Mouse (Mus musculus) MN1 (cell line): ENCODE results near the gene Iba57.
A peak's percentile ranks its signal among the peaks of the same experiment; 100 is the strongest.

Experiments
- DNase-seq: peaks from one replicate; pipeline ENCODE4 v3.0.0-alpha.2; 2016; ENCODE audit warnings: low spot score

The Iba57 gene

DNA sequence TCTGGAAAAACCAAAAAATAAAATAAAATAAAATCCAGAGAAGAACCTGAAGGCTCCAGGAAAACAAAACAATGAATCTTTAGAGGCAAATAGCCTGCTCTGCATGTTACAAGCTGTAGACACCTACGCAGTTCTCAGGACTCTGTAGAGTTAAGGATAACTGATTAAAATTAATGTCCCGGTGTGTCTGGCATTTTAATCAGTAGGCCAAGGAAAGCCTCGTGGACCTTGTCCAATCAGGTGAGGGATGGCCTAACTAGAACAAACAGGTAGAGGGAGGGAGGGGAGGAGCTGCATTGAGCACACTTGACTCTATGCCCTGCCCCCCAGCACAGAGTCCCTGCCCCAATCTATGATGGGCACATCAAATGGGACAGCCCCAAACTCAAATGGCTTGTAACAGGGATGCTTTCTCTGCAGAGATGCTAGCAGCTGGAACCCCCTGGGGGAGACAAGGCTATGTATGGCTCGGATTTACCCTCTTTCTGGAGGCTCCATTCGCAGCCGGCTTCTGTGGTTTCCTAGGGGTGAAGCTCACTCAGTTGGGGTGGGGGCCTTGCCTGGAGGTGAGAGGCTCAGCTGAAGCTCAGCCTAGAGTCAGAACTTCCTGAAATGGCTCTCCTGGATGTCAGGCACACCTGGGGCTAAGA is 10.8 kb upstream of the Iba57 start:
- no peak for DNase-seq

DNA sequence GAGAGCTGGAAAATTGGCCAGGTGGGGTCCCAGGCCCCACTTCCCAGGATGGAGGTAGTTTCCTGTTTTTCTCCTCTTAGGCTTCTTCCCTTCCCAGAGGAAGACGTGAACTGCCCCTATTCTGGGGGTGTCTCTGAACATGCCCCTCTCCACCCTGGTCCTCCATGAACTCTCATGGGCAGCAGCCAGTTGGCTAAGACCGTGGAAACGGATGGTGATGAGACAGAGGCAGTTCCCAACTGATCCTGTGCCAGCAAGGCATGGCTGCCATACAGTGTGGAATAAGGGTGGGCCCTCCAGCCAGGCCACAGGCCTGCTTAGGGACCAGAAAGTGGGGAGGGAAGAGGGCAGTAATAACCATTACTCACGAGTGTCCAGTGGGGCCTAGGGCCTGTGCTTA is 7.0 kb upstream of the Iba57 start:
- no peak for DNase-seq

DNA sequence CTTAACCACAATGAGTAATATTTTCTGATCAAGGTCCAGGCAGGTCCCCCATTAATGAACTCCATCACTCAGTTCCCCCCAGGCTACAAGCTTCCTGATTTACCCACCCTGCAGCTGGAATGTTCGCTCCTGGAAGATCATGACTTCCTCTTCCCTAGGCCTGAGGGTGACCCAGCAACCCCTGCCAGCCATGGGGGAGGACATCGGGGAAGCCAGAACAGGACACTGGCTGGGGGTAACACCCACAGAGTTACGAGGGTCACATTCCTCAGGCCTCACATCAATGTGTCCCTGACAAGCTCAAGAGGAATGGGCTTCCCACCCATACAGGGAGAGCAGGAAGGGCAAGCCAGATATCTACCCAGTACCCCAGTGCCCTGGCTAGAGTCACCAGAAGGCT is 6.3 kb upstream of the Iba57 start:
- DNase-seq: no peak

DNA sequence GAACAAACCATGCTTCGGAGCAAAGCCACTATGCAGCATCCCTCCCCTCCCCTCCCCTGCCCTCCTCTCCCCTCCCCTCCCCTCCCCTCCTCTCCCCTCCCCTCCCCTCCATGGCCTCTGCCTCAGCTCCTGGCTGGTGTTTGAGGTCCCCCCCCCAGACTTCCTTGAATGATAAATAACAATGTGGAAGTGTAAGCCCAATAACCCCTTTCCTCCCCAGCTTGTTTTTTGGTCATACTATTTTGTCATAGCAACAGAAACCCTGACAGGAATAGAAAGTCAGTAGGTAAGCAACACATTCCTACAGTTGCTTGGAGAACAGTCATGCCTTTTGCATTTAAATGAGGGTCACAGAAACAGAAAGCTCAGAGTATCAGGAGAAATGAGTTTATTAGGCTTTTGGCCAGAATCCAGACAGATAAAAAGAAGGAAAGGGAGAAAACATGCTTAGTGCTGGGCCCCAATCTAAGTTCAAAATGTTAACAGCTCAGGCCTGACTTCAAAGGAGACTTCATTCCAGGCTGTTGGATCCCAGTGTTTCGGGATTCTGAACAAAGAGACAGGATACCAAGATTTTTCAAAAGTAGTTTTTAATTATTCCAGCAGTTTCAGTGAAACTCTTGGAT is 2.2 kb upstream of the Iba57 start:
- DNase-seq: peak; percentile 59

DNA sequence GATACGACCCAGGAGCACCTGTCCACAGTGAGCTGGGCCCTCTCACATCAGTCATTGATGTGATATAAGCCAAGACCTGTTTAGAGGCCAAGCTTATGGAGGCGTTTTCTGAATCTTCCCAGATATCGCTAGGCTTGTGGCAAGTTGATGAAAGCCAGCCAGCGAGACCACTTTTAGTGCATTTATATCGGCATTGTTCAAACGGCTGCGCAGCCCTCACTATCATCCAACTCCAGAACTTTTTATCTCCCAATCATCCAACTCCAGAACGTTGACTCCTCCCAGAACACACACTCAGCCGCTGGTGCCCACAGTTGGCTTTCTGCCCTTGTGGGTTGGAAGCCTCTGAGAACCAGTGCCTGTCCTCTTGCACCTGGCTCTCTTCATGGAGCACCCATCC is 845 bp upstream of the Iba57 start:
- peak; percentile 26 for DNase-seq

DNA sequence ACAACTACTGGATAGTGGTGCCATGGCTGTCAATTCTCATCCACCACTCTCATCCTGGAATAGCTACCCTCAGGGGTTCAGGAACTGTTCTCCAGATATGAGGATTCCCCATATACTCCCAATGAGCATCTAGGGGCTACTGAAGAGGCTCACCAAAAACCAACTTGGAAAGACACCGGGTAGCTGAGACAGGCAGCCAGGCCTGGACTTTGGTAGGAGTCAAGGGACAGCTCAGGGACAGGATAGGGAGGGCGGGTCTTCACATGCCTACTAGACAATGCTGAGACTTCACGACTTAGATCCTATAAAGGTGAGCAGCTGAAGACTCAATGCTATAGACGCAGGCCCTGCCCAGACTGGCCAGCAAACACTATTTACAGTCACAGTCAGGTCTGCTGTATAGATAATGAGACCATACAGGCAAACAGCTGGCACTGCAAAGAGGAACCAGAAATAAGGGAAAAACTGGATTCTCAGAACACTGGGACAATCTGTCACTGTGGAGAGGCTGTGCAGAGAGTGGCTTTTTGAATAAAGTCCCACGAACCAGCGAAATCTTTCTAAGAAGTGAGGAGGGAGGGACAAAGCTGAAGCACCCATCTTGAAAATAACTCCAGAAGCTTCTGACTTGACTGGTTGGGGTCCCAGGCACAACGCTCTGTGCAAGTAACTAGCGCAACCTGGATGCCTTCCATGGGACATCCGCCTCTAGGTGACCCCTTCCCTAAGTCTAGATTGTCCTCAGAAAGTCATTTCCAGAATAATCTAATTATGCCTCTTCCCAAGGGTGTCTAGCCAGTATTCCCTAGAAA is 890 bp downstream of the Iba57 start:
- no peak for DNase-seq

DNA sequence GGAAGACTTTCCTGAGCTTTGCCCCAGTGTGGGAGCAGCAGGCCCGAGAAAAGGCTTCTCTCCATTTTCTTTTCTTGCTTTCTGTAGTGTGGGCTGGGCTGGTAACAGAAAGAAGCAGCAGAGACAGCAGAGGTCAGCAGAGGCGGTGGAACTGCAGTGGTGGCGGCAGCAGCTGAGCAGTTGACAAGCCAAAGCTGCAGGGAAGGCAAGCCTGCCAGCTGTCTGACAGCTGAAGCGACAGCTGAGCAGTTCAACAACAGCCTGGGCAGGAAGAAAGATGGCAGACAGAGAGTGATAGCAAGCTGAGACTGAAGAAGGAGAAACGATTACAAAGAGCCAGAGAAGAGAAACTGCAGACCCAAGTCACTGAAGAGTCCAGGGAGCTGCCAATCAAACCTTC is 2.1 kb downstream of the Iba57 start:
- no peak for DNase-seq

DNA sequence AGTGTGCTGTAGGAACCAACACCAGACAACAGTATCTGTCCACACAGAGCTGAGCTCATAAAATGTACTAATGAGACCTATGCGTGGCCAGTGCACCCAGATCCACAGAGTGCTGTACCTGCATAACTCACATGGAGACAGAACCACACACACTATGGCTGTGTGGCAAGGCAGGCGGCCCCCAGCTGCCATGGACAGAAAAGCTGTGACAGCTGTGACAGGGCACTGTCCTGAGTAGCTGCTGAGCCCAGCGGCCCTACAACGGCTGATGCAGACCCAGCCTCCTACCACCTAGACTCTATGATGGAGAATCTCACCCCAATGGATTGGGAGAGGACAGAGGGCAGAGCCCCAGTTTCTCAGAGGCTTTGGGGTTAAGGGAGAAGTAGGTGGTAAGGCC is 4.0 kb downstream of the Iba57 start:
- no peak for DNase-seq

GRCm38 (mm10) chr11:59159099-59159498 is 4.4 kb downstream of the Iba57 start:
- DNase-seq: no peak

DNA sequence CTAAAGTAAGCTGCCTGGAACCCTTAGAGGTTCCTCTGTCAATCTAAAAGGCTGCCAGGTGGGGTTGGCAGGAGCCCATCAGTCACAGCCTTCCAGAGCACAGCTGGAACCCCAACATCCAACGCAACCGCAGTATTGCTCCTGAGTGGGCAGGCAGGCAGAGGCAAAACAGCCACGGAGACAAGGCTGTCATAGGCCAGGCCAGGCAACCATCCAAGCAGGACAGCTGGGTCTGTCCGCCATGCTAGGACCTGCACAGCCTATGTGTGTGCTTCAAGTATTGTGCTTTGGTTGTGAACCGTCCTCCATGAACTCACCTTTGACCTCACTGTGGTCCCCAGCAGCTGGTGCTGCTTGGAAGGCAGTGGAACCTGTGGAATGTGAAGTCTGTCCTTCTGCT is 7.6 kb downstream of the Iba57 start:
- DNase-seq: no peak

- DNase-seq: no peak
Observed at GRCm38 (mm10) chr11:59154220-59154619, 9.3 kb downstream of the Iba57 start.

- DNase-seq: no peak
Observed at GRCm38 (mm10) chr11:59151729-59152128, 11.8 kb downstream of the Iba57 start.

- DNase-seq: peak; percentile 45
Observed at GRCm38 (mm10) chr11:59149302-59149701, 14.2 kb downstream of the Iba57 start.

GRCm38 (mm10) chr11:59142962-59143361 is 20.6 kb downstream of the Iba57 start:
- peak; percentile 35 for DNase-seq

- DNase-seq: no peak
Observed at GRCm38 (mm10) chr11:59141772-59142370, 21.7 kb downstream of the Iba57 start.

DNA sequence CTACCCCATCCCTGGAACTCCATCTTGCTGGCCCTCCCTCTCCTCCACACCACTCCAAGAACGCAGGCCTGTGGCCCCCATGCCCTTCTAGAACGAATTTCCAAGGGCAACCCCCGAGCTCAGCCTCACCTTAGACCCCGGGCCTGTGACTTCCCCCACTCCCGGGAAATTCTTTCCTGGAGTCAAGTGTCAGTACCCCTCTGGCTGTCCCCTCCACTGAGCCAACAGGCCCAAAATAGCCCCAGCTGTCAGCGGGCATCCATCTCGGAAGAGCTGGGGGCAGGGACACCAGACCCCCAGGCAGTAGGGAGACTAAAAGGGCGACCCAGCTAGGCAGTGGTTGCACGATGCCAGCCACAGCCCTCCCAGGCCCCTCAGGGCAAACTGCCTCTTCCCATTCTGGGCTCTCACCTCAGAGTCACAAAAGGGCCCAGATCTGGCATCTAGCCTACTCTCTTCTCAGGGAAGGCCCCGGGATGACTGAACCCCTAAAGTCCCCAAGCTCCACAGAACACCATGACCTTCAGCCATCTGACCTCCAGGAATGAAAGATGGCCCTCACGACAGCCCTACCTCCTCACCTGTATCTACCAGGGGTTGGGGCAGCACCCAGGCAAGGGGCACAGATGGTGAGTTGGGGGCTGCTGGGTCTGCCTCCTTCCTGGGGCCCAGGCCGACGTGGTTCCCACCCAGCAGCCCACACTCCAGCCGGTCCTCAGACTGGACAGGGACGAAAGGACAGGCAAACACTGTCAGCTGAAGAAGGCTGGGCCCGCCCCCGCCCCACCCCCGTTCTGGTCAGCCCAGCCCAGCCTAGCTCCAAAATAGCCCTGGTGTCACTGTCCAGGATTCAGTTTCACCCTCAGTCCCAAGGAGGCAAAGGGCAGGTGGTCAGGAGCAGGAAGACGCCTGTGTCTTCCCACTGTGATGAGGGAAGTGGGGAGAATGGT is 24.7 kb downstream of the Iba57 start:
- no peak for DNase-seq

- DNase-seq: no peak
Observed at GRCm38 (mm10) chr11:59136994-59137706, 26.4 kb downstream of the Iba57 start.

DNA sequence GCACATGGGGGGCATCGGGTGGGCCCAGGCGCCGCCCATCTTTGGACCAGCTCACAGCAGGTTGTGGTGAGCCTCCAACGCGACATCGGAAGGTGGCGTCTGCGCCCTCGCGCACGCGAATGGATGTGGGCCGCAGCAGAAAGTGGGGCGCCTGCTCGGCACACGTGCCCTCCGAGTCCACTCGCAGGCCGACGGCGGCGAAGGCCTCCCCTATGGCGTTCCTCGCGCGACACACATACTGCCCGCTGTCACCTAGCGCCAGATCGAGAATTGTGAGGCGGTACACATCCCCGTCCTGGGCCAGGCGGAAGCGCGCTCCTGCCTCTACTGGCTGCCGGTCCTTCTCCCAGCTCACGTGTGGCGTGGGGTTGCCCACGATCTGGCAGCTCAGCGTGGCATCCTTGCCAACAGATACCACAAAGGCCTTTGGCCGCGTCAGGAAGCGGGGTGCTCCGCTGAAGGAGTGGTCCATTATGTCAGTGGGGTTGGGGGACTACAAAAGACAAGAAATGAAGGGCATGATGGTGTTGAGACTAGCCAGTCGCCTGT is 27.6 kb downstream of the Iba57 start, which contains the start of gene Obscn:
Gene Obscn, minus strand, starts transcription at position 499 of the 549 bp plus-strand sequence.
- DNase-seq: no peak

- no peak for DNase-seq
Observed at GRCm38 (mm10) chr11:59135051-59135820, 28.3 kb downstream of the Iba57 start.
